Mouse (Mus musculus): Measurements from ENCODE around the gene Plpp7. TPM values are rescaled to one million over a fixed set of nuclear protein-coding genes. Genes with fewer than 3 reads are reported as not detected.
A peak's percentile ranks its signal among the peaks of the same experiment; 100 is the strongest.

The Plpp7 gene
- polyA plus RNA-seq, 1 experiment from 2014 or later, result 11.7 TPM

GRCm38 (mm10) chr2:32144633-32145032 is 49.3 kb downstream of the Plpp7 start:
- no peaks in the 10 kb centered on the region for H3K36me3 ChIP-seq (ENCODE audit: control insufficient read depth, insufficient read depth, low read length)
- 77% methylated on average over 5 of the region's 5 CpGs for WGBS
- H3K4me3 ChIP-seq (ENCODE audit: low read depth, low read length), result no peak overlapping the region
- no peak overlapping the region for H3K9ac ChIP-seq (ENCODE audit: low read depth, low read length)
- no peaks in the 10 kb centered on the region for H3K4me1 ChIP-seq (ENCODE audit: control insufficient read depth, insufficient read depth, low read length)
- H3K27me3 ChIP-seq (replicated peaks; ENCODE audit: control insufficient read depth, insufficient read depth, low read length), result no peaks in the 10 kb centered on the region
- no peak overlapping the region for H3K27ac ChIP-seq (replicated peaks; ENCODE audit: low read depth, low read length)
- no peaks in the 10 kb centered on the region for H3K9me3 ChIP-seq (ENCODE audit: control insufficient read depth, low read length)
- DNase-seq (ENCODE audit: low spot score) (no peak), ATAC-seq (ENCODE audit: low read depth) (no peak)
- H3K4me2 ChIP-seq (ENCODE audit: low read depth, low read length), result no peak overlapping the region

DNA sequence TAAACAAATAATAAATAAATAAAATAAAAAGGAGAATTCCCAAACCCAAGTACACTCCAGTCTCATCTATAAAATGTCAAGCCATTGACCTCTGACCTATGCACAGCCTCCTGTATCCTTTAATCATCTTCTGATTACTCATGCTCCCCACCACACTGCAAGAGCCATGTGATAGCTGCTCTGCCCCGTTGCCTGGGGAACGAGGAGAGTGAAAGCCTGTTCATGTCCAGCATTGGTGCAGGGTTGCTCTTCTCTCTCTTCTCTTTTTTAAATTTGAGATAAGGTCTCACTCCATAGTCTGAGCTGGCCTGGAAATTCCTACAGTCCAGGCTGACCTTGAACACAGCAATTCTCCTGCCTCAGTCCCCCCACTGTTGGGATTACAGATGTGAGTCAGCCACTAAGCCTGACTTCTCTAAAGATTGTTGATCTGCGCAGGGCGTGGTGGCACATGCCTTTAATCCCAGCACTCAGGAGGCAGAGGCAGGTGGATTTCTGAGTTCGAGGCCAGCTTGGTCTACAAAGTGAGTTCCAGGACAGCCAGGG is 51.4 kb downstream of the Plpp7 start:
- Histone ChIP-seq H3K4me1 (ENCODE audit: control insufficient read depth, insufficient read depth, low read length) (peaks cover 3% of the 10 kb centered on the region; the same call in 1 of the 2 replicates), H3K9ac (ENCODE audit: low read depth, low read length) (no peak overlapping the region), H3K27me3 (replicated peaks; ENCODE audit: control insufficient read depth, insufficient read depth, low read length) (no peaks in the 10 kb centered on the region), H3K36me3 (ENCODE audit: control insufficient read depth, insufficient read depth, low read length) (no peaks in the 10 kb centered on the region), H3K4me2 (ENCODE audit: low read depth, low read length) (no peak overlapping the region), H3K9me3 (ENCODE audit: control insufficient read depth, low read length) (no peaks in the 10 kb centered on the region), H3K27ac (replicated peaks; ENCODE audit: low read depth, low read length) (no peak overlapping the region), H3K4me3 (ENCODE audit: low read depth, low read length) (no peak overlapping the region)
- DNase-seq (ENCODE audit: low spot score), result no peak
- ATAC-seq (ENCODE audit: low read depth), result no peak
- 69% methylated on average over 5 of the region's 5 CpGs for WGBS

DNA sequence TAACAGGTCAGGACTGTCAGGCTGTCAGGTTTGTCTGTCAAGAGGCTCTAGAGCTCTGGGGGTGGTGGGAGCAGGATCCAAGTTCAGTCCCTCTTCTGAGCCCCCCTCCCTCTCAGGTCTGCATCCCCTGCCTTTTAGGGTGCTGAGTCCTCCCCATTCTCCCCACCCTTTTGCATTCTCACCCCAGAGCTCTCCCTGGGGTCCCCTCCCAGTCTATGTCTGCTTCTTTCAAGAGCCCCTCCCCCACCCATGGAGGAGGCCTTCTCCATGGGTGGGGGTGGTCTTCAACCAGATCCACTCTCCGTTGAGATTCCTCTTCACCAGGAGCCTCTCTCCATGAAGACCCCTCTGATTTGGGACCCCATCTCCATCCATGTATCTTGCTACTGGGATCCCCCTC is 54.8 kb downstream of the Plpp7 start:
- peak overlapping the region; percentile 100 for H3K9ac ChIP-seq (ENCODE audit: low read depth, low read length)
- peak overlapping the region; percentile 96 for H3K4me2 ChIP-seq (ENCODE audit: low read depth, low read length)
- no peaks in the 10 kb centered on the region for H3K36me3 ChIP-seq (ENCODE audit: control insufficient read depth, insufficient read depth, low read length)
- ATAC-seq (ENCODE audit: low read depth) (no peak), DNase-seq (ENCODE audit: low spot score) (no peak)
- peak overlapping the region; percentile 99 for H3K27ac ChIP-seq (replicated peaks; ENCODE audit: low read depth, low read length)
- 36% methylated on average over 1 of the region's 1 CpGs for WGBS
- no peaks in the 10 kb centered on the region for H3K9me3 ChIP-seq (ENCODE audit: control insufficient read depth, low read length)
- H3K4me3 ChIP-seq (ENCODE audit: low read depth, low read length), result peak overlapping the region; percentile 88
- H3K27me3 ChIP-seq (replicated peaks; ENCODE audit: control insufficient read depth, insufficient read depth, low read length), result no peaks in the 10 kb centered on the region
- peaks cover 30% of the 10 kb centered on the region for H3K4me1 ChIP-seq (ENCODE audit: control insufficient read depth, insufficient read depth, low read length)

DNA sequence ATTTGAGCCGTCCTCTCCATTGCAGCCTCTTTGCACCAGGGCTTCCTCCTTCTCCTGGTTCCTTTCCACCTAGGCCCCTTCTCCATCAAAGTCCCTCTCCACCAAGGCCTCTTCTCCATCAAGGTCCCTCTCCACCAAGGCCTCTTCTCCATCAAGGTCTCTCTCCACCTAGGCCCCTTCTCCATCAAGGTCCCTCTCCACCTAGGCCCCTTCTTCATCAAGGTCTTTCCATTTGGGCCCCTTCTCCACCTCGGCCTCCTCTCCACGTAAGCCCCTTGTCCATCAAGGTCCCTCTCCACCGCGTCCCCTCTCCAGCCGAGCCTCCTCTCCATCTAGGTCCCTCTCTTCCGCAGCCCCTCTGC is 55.2 kb downstream of the Plpp7 start:
- Histone ChIP-seq H3K4me2 (ENCODE audit: low read depth, low read length) (peak overlapping the region; percentile 96), H3K9ac (ENCODE audit: low read depth, low read length) (peak overlapping the region; percentile 100), H3K4me3 (ENCODE audit: low read depth, low read length) (peak overlapping the region; percentile 88), H3K4me1 (ENCODE audit: control insufficient read depth, insufficient read depth, low read length) (peaks cover 34% of the 10 kb centered on the region), H3K27ac (replicated peaks; ENCODE audit: low read depth, low read length) (peak overlapping the region; percentile 99), H3K36me3 (ENCODE audit: control insufficient read depth, insufficient read depth, low read length) (no peaks in the 10 kb centered on the region), H3K9me3 (ENCODE audit: control insufficient read depth, low read length) (no peaks in the 10 kb centered on the region), H3K27me3 (replicated peaks; ENCODE audit: control insufficient read depth, insufficient read depth, low read length) (no peaks in the 10 kb centered on the region)
- DNase-seq (ENCODE audit: low spot score) (no peak), ATAC-seq (ENCODE audit: low read depth) (no peak)
- WGBS, result 5% methylated on average over 7 of the region's 7 CpGs

DNA sequence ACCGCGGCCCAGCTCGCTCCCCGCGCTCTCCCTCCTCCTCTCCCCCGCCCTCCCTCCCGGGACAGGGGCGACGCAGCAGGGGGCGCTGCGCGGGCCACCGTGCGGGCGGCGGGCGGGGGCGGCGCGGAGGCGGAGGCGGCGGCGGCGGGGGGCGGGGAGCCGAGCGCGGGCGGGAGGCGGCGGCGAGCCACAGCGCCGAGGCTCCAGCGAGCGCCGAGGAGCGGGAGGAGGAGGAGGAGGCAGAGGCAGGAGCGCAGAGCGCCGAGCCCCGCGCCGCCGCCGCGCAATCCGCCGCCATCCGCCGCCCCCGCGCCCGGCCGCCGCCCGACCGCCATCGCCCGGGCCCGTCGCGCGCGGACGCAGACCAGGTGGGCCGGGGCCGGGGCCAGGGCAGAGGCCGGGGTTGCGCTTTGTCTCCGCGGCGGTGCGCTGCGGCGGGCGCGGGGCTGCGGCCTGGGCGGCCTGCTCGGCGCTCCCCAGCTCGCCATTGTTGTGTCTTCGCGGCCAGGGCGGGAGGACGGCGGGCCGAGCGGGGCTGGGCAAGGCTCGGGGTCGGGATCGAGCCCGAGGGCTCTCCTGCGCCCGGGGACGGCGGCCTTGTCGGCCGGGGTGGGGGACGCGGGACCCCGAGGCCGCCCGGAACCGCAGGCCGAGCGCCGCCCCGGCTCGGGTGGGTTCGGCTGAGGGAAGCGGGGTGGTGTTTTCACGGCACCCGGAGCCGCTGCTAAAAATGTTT is 55.8 kb downstream of the Plpp7 start, which contains the start of gene Prrc2b:
Gene Prrc2b (plus strand): TSS at position 159 of the 736 bp plus-strand sequence.
- peak; percentile 80 for ATAC-seq (ENCODE audit: low read depth)
- Histone ChIP-seq H3K27ac (replicated peaks; ENCODE audit: low read depth, low read length) (peak within 1 kb of the TSS; percentile 99), H3K4me1 (ENCODE audit: control insufficient read depth, insufficient read depth, low read length) (peaks cover 39% of the 10 kb centered on the region), H3K4me3 (ENCODE audit: low read depth, low read length) (peak within 1 kb of the TSS; percentile 88), H3K9me3 (ENCODE audit: control insufficient read depth, low read length) (no peaks in the 10 kb centered on the region), H3K36me3 (ENCODE audit: control insufficient read depth, insufficient read depth, low read length) (no peaks in the 10 kb centered on the region), H3K4me2 (ENCODE audit: low read depth, low read length) (peak within 1 kb of the TSS; percentile 96), H3K27me3 (replicated peaks; ENCODE audit: control insufficient read depth, insufficient read depth, low read length) (no peaks in the 10 kb centered on the region), H3K9ac (ENCODE audit: low read depth, low read length) (peak within 1 kb of the TSS; percentile 100)
- DNase-seq (ENCODE audit: low spot score), result peak; percentile 80
- WGBS, result under 1% methylated on average over 17 of the region's 117 CpGs

GRCm38 (mm10) chr2:32151660-32152366 is 56.5 kb downstream of the Plpp7 start:
- ATAC-seq (ENCODE audit: low read depth), result peak; percentile 14; the same call in 1 of the 2 replicates
- DNase-seq (ENCODE audit: low spot score), result peak; percentile 72
- peak overlapping the region; percentile 96 for H3K4me2 ChIP-seq (ENCODE audit: low read depth, low read length)
- WGBS, result under 1% methylated on average over 22 of the region's 22 CpGs
- peak overlapping the region; percentile 99 for H3K27ac ChIP-seq (replicated peaks; ENCODE audit: low read depth, low read length)
- no peaks in the 10 kb centered on the region for H3K36me3 ChIP-seq (ENCODE audit: control insufficient read depth, insufficient read depth, low read length)
- H3K4me3 ChIP-seq (ENCODE audit: low read depth, low read length), result peak overlapping the region; percentile 88
- peak overlapping the region; percentile 100 for H3K9ac ChIP-seq (ENCODE audit: low read depth, low read length)
- H3K4me1 ChIP-seq (ENCODE audit: control insufficient read depth, insufficient read depth, low read length), result peaks cover 46% of the 10 kb centered on the region
- H3K27me3 ChIP-seq (replicated peaks; ENCODE audit: control insufficient read depth, insufficient read depth, low read length), result no peaks in the 10 kb centered on the region
- H3K9me3 ChIP-seq (ENCODE audit: control insufficient read depth, low read length), result no peaks in the 10 kb centered on the region

- no peaks in the 10 kb centered on the region for H3K27me3 ChIP-seq (replicated peaks; ENCODE audit: control insufficient read depth, insufficient read depth, low read length)
- H3K9ac ChIP-seq (ENCODE audit: low read depth, low read length), result peak overlapping the region; percentile 100
- no peaks in the 10 kb centered on the region for H3K36me3 ChIP-seq (ENCODE audit: control insufficient read depth, insufficient read depth, low read length)
- H3K9me3 ChIP-seq (ENCODE audit: control insufficient read depth, low read length), result no peaks in the 10 kb centered on the region
- ATAC-seq (ENCODE audit: low read depth) (no peak), DNase-seq (ENCODE audit: low spot score) (no peak)
- peaks cover 53% of the 10 kb centered on the region for H3K4me1 ChIP-seq (ENCODE audit: control insufficient read depth, insufficient read depth, low read length)
- H3K27ac ChIP-seq (replicated peaks; ENCODE audit: low read depth, low read length), result peak overlapping the region; percentile 99
- H3K4me2 ChIP-seq (ENCODE audit: low read depth, low read length), result peak overlapping the region; percentile 96
- 10% methylated on average over 12 of the region's 12 CpGs for WGBS
- peak overlapping the region; percentile 88 for H3K4me3 ChIP-seq (ENCODE audit: low read depth, low read length)
These were observed 57.2 kb downstream of the Plpp7 start for GRCm38 (mm10) chr2:32152367-32153034.

DNA sequence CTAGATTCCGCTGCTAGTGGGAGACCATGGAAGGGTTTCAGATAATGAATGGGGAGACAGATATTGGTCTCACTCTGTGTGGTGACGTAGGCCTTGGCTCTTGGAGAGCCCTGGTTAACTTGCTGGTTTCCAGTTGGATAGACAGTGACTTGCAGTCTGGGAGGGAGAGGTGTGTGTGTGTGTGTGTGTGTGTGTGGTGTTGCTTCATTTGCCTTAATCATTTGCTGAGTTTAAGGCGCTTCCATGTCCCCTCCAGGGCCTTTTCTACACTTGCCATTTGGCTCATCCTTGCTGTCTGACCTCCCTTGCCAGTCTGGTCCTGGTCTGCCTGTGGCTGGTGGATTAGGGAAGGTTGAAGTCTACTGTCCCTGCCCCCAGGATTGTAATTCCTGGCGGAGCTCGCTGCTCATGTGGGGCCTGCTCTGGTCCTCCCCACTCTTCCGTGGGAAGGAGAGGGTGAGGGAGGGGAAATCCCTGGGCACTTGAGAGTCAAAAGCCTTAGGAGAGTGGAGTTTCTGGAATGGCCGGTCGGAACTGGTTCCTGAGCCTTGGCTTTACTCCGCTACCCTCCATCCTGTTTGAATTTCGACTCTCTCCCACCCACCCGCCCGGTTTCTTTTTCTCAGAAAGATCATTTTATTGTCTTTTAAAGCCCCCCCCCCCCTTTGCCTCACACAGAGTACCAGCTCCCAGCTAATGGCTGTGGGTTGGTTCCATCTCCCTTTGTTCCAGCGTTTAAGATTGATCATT is 57.9 kb downstream of the Plpp7 start:
- Histone ChIP-seq H3K4me2 (ENCODE audit: low read depth, low read length) (peak overlapping the region; percentile 96), H3K9me3 (ENCODE audit: control insufficient read depth, low read length) (no peaks in the 10 kb centered on the region), H3K27me3 (replicated peaks; ENCODE audit: control insufficient read depth, insufficient read depth, low read length) (no peaks in the 10 kb centered on the region), H3K36me3 (ENCODE audit: control insufficient read depth, insufficient read depth, low read length) (no peaks in the 10 kb centered on the region), H3K4me1 (ENCODE audit: control insufficient read depth, insufficient read depth, low read length) (peaks cover 58% of the 10 kb centered on the region), H3K4me3 (ENCODE audit: low read depth, low read length) (peak overlapping the region; percentile 88), H3K9ac (ENCODE audit: low read depth, low read length) (peak overlapping the region; percentile 100), H3K27ac (replicated peaks; ENCODE audit: low read depth, low read length) (peak overlapping the region; percentile 99)
- 12% methylated on average over 13 of the region's 13 CpGs for WGBS
- ATAC-seq (ENCODE audit: low read depth) (no peak), DNase-seq (ENCODE audit: low spot score) (peak; percentile 75)

Measured in embryonic facial prominence, embryonic 14.5 days (tissue).